Mouse (Mus musculus) stomach, embryonic 14.5 days (tissue): ENCODE data around the gene Rnf208. TPM values are rescaled to one million over a fixed set of nuclear protein-coding genes. Genes with fewer than 3 reads are reported as not detected.

Experiments used
- ATAC-seq: fragments of 200-750 bp; cut with Nextera tagmentation; 2 replicates; pipeline ENCODE4 v1.8.0; 2017; ENCODE audit warnings: low read depth, moderate TSS enrichment; ENCODE audit not compliant: insufficient number of reproducible peaks, insufficient read depth, low FRiP score
- H3K27ac ChIP-seq: fragments of 300-500 bp; sonication (generic); 2 replicates; pipeline ENCODE4 v1.5.1; 2014; ENCODE audit warnings: mild to moderate bottlenecking, low read length, moderate library complexity, mixed read lengths
- H3K27me3 ChIP-seq: fragments of 300-500 bp; sonication (generic); 2 replicates; pipeline ENCODE4 v1.6.1; 2014; ENCODE audit warnings: low read length, control low read depth, mixed read lengths; ENCODE audit not compliant: control insufficient read depth, insufficient read depth
- H3K36me3 ChIP-seq: fragments of 300-500 bp; sonication (generic); 2 replicates; pipeline ENCODE4 v1.6.1; 2014; ENCODE audit warnings: mild to moderate bottlenecking, control low read depth, low read length, moderate library complexity, mixed read lengths; ENCODE audit not compliant: control insufficient read depth, insufficient read depth
- H3K4me1 ChIP-seq: fragments of 300-500 bp; sonication (generic); 2 replicates; pipeline ENCODE4 v1.6.1; 2014; ENCODE audit warnings: low read length, control low read depth, mixed read lengths; ENCODE audit not compliant: control insufficient read depth, insufficient read depth
- H3K4me2 ChIP-seq: fragments of 300-500 bp; sonication (generic); replicated peaks from 2 replicates; pipeline ENCODE4 v1.6.1; 2014; ENCODE audit warnings: low read depth, low read length, control low read depth
- H3K4me3 ChIP-seq: fragments of 300-500 bp; sonication (generic); 2 replicates; pipeline ENCODE4 v1.5.1; 2014; ENCODE audit warnings: low read depth, low read length, control low read depth
- H3K9ac ChIP-seq: fragments of 300-500 bp; sonication (generic); replicated peaks from 2 replicates; pipeline ENCODE4 v1.6.1; 2014; ENCODE audit warnings: low read depth, mild to moderate bottlenecking, control low read depth, low read length, moderate library complexity, mixed read lengths
- H3K9me3 ChIP-seq: fragments of 300-500 bp; sonication (generic); 2 replicates; pipeline ENCODE4 v1.6.1; 2016; ENCODE audit warnings: low read depth, low read length, control low read depth; ENCODE audit not compliant: control insufficient read depth
- WGBS: fragments of 180-500 bp; shearing (Covaris S2); extraction: QIAGEN DNeasy Blood & Tissue Kit; methylation state at CpG from one replicate; pipeline ENCODE4 v1.1.7; 2014; 5-methylcytosine and 5-hydroxymethylcytosine counted together
- polyA plus RNA-seq: library from polyadenylated mRNA; unstranded; fragments of >200 nt; fragmentation: Nextera tagmentation; extraction: Ambion mirVana; gene quantifications from 2 replicates; pipeline ENCODE4 v1.2.1, GENCODE M21; 2014

The Rnf208 gene
- polyA plus RNA-seq, 1 experiment from 2014 or later: 11.9 TPM

- Histone ChIP-seq H3K9ac (no peak overlapping the region), H3K27me3 (peaks cover 21% of the 10 kb centered on the region), H3K36me3 (peaks cover 49% of the 10 kb centered on the region), H3K4me1 (peaks cover 11% of the 10 kb centered on the region; the same call in 1 of the 2 replicates), H3K4me2 (no peak overlapping the region), H3K27ac (peak overlapping the region; percentile 88), H3K4me3 (no peak overlapping the region), H3K9me3 (no peaks in the 10 kb centered on the region)
- 82% methylated on average over 2 of the region's 2 CpGs for WGBS
- no peak for ATAC-seq
Observed at GRCm38 (mm10) chr2:25285551-25285950, 43.5 kb downstream of the Rnf208 start.

DNA sequence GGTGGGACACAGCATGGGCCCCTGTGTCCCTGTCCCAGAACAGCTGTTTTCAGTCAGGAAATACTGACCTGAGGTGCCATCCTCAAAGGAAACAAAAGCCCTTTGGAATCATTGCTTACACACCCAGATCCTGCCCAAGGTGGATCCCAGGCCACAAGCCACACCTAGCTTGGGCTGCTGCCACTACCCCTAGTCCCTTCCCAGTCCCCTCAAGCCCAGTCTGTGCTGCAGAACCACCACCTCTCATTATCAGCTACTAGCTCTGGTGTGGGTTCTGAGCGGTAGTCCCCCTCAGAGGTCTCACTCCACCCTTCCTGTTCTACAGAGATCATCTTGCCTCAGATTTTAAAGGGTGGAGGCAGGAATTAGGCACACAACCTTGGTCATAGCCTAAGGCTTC lies 44.3 kb downstream of the Rnf208 start:
- Histone ChIP-seq H3K9me3 (no peaks in the 10 kb centered on the region), H3K36me3 (peaks cover 42% of the 10 kb centered on the region), H3K4me1 (peaks cover 11% of the 10 kb centered on the region; the same call in 1 of the 2 replicates), H3K27me3 (peaks cover 28% of the 10 kb centered on the region), H3K27ac (peak overlapping the region; percentile 88), H3K9ac (no peak overlapping the region), H3K4me3 (no peak overlapping the region), H3K4me2 (peak overlapping the region; percentile 6; the same call in 1 of the 2 replicates)
- ATAC-seq: no peak
- WGBS: 54% methylated on average over 1 of the region's 1 CpGs

GRCm38 (mm10) chr2:25286837-25287636 lies 45.0 kb downstream of the Rnf208 start:
- H3K27ac ChIP-seq: peak overlapping the region; percentile 88
- no peaks in the 10 kb centered on the region for H3K9me3 ChIP-seq
- WGBS: 45% methylated on average over 7 of the region's 7 CpGs
- H3K4me3 ChIP-seq: no peak overlapping the region
- peak overlapping the region; percentile 6; the same call in 1 of the 2 replicates for H3K4me2 ChIP-seq
- H3K27me3 ChIP-seq: peaks cover 36% of the 10 kb centered on the region
- peak; percentile 65 for ATAC-seq
- H3K4me1 ChIP-seq: peaks cover 12% of the 10 kb centered on the region
- peaks cover 38% of the 10 kb centered on the region for H3K36me3 ChIP-seq
- H3K9ac ChIP-seq: no peak overlapping the region

- Histone ChIP-seq H3K36me3 (peaks cover 28% of the 10 kb centered on the region), H3K4me1 (peaks cover 18% of the 10 kb centered on the region), H3K4me2 (no peak within 1 kb of the TSS), H3K9me3 (no peaks in the 10 kb centered on the region), H3K4me3 (no peak within 1 kb of the TSS), H3K9ac (no peak within 1 kb of the TSS), H3K27ac (peak within 1 kb of the TSS; percentile 88; the same call in 1 of the 2 replicates), H3K27me3 (peaks cover 44% of the 10 kb centered on the region)
- ATAC-seq: no peak
- WGBS: 83% methylated on average over 6 of the region's 6 CpGs
Observed at GRCm38 (mm10) chr2:25287927-25288649, 46.0 kb downstream of the Rnf208 start, which contains the start of gene Tmem210. Gene Tmem210 (plus strand): TSS chr2:25288145.

DNA sequence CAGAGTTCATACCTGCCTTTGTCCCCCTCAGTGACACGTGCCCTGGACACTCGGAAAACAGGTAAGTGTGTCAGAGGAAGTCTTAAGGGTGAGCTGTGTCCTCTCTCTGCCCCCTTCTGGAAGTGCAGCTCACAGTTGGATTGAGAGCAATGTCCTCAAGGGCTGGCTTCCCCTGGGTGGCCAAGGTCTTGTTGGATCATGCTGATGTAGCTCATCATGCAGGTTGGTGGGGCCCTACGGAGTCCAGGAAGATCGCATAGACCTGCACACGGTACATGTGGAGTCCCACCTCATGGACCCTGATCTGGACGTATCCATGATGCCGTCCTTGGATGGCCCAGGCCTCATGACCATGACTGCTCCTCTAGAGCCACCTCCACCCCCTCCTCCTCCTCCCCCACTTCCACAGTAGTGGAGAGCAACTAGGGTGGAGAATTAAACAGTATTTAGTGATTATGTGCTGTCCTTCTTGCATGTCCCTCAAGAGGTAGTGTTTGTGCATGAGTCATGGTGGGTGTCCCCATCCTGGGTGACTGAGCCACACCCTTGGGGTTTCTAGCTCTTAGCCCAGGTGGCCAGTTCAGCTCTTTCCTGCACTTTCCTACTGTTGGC lies 46.8 kb downstream of the Rnf208 start:
- 76% methylated on average over 7 of the region's 7 CpGs for WGBS
- Histone ChIP-seq H3K9me3 (no peaks in the 10 kb centered on the region), H3K36me3 (peaks cover 21% of the 10 kb centered on the region), H3K9ac (no peak overlapping the region), H3K27ac (no peak overlapping the region), H3K4me1 (peaks cover 18% of the 10 kb centered on the region), H3K4me3 (no peak overlapping the region), H3K4me2 (no peak overlapping the region), H3K27me3 (peaks cover 44% of the 10 kb centered on the region)
- ATAC-seq: no peak

GRCm38 (mm10) chr2:25289651-25290050 lies 47.6 kb downstream of the Rnf208 start, which contains the start of gene Lrrc26:
Gene Lrrc26 (plus strand): TSS chr2:25289915.
- Histone ChIP-seq H3K9me3 (no peaks in the 10 kb centered on the region), H3K27ac (no peak within 1 kb of the TSS), H3K4me3 (peak within 1 kb of the TSS; percentile 5), H3K9ac (no peak within 1 kb of the TSS), H3K36me3 (peaks cover 12% of the 10 kb centered on the region), H3K27me3 (peaks cover 44% of the 10 kb centered on the region), H3K4me1 (peaks cover 18% of the 10 kb centered on the region), H3K4me2 (peak within 1 kb of the TSS; percentile 26)
- 14% methylated on average over 11 of the region's 11 CpGs for WGBS
- no peak for ATAC-seq

DNA sequence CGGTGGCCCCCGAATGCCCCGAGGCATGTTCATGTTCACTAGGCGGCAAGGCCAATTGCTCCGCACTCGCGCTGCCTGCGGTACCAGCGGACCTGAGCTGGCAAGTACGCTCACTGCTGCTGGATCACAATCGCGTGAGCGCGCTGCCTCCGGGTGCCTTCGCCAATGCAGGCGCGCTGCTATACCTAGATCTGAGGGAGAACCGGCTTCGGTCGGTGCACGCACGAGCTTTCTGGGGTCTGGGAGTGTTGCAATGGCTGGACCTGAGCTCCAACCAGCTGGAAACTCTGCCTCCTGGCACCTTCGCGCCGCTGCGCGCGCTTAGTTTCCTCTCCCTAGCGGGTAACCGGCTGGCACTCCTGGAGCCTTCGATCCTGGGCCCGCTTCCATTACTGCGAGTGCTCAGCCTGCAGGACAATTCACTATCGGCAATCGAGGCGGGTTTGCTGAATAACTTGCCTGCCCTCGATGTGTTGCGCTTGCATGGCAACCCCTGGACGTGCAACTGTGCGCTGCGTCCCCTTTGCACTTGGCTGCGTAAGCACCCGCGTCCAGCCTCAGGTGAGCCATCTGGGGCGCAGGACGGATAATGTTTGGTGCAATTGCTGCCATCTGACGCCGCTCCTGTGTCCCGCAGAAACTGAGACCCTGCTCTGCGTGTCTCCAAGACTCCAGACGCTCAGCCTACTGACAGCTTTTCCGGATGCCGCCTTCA lies 48.2 kb downstream of the Rnf208 start:
- ATAC-seq: no peak
- no peaks in the 10 kb centered on the region for H3K9me3 ChIP-seq
- H3K36me3 ChIP-seq: peaks cover 6% of the 10 kb centered on the region
- no peak overlapping the region for H3K27ac ChIP-seq
- peaks cover 18% of the 10 kb centered on the region for H3K4me1 ChIP-seq
- no peak overlapping the region for H3K9ac ChIP-seq
- peak overlapping the region; percentile 26 for H3K4me2 ChIP-seq
- WGBS: 1% methylated on average over 54 of the region's 54 CpGs
- peak overlapping the region; percentile 5 for H3K4me3 ChIP-seq
- peaks cover 44% of the 10 kb centered on the region for H3K27me3 ChIP-seq

DNA sequence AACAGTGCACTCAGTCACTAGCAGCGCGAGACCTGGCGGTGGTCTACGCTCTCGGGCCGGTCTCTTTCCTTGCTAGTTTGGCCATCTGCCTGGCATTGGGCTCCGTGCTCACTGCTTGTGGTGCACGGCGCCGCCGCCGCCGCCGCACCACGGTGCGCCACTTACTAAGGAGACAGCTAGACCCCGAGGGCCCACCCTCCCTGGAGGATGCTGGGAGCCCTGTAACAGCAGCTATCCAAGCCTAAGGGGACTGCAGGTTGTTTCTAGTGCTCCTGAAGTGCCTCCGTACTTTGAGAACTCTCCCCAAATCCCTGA lies 48.7 kb downstream of the Rnf208 start:
- no peak for ATAC-seq
- peak overlapping the region; percentile 26 for H3K4me2 ChIP-seq
- H3K27me3 ChIP-seq: peaks cover 44% of the 10 kb centered on the region
- no peak overlapping the region for H3K9ac ChIP-seq
- H3K27ac ChIP-seq: no peak overlapping the region
- peaks cover 1% of the 10 kb centered on the region; the same call in 1 of the 2 replicates for H3K36me3 ChIP-seq
- peak overlapping the region; percentile 5 for H3K4me3 ChIP-seq
- 1% methylated on average over 18 of the region's 18 CpGs for WGBS
- no peaks in the 10 kb centered on the region for H3K9me3 ChIP-seq
- peaks cover 15% of the 10 kb centered on the region for H3K4me1 ChIP-seq
